Mouse (Mus musculus) myocyte (in vitro differentiated cells): ENCODE data around the gene Pcf11. TPM values are rescaled to one million over a fixed set of nuclear protein-coding genes. Genes with fewer than 3 reads are reported as not detected.

Experiments
- H3K27me3 ChIP-seq: one replicate; pipeline ENCODE4 v1.6.1; 2011; ENCODE audit not compliant: control insufficient read depth, insufficient read depth, insufficient read length
- H3K36me3 ChIP-seq: one replicate; pipeline ENCODE4 v1.6.1; 2011; ENCODE audit not compliant: control insufficient read depth, insufficient read depth
- H3K4me2 ChIP-seq: one replicate; pipeline ENCODE4 v1.6.1; 2011; ENCODE audit warnings: low read depth, control low read depth
- H3K4me3 ChIP-seq: one replicate; pipeline ENCODE4 v1.5.1; 2011; ENCODE audit warnings: mild to moderate bottlenecking, control low read depth, moderate library complexity
- H3K79me2 ChIP-seq: one replicate; pipeline ENCODE4 v1.6.1; 2011; ENCODE audit not compliant: control insufficient read depth, insufficient read depth
- H3ac ChIP-seq: one replicate; pipeline ENCODE4 v1.6.1; 2011; ENCODE audit not compliant: control insufficient read depth, insufficient read length
- CEBPB ChIP-seq: IDR thresholded peaks from 2 replicates; pipeline ENCODE4 v1.6.1; 2011; ENCODE audit warnings: mild to moderate bottlenecking, moderate library complexity; ENCODE audit not compliant: poor library complexity, insufficient read depth, severe bottlenecking
- E2F4 ChIP-seq: IDR thresholded peaks from one replicate; pipeline ENCODE4 v1.6.1; 2011; ENCODE audit warnings: mild to moderate bottlenecking, control low read depth, moderate library complexity; ENCODE audit not compliant: insufficient read depth
- MAX ChIP-seq: IDR thresholded peaks from one replicate; pipeline ENCODE4 v1.6.1; 2011; ENCODE audit warnings: low read depth, mild to moderate bottlenecking, control low read depth
- MYOD1 ChIP-seq, 3 experiments: IDR thresholded peaks; one replicate each; pipeline ENCODE4 v1.6.1; 2011; ENCODE audit warnings: control low read depth in 2 of 3, low read depth in 2 of 3, mild to moderate bottlenecking in 2 of 3, moderate library complexity in 1 of 3; ENCODE audit not compliant: insufficient read length in 2 of 3, control insufficient read depth in 1 of 3
- MYOG ChIP-seq, 3 experiments: IDR thresholded peaks; one replicate each; pipeline ENCODE4 v1.6.1; 2011; ENCODE audit warnings: control low read depth in 2 of 3, low read depth in 2 of 3, mild to moderate bottlenecking in 2 of 3; ENCODE audit not compliant: insufficient read length in 2 of 3, control insufficient read depth in 1 of 3, insufficient read depth in 1 of 3
- POLR2A ChIP-seq: IDR thresholded peaks from one replicate; pipeline ENCODE4 v1.6.1; 2011; ENCODE audit warnings: low read depth, mild to moderate bottlenecking, control low read depth, moderate library complexity; ENCODE audit not compliant: insufficient read length
- POLR2AphosphoS2 ChIP-seq: IDR thresholded peaks from one replicate; pipeline ENCODE4 v1.6.1; 2011; ENCODE audit warnings: low read depth, control low read depth; ENCODE audit not compliant: insufficient read length
- REST ChIP-seq: IDR thresholded peaks from one replicate; pipeline ENCODE4 v1.6.1; 2011; ENCODE audit warnings: mild to moderate bottlenecking, control low read depth, moderate library complexity; ENCODE audit not compliant: insufficient read depth, insufficient read length
- SRF ChIP-seq: IDR thresholded peaks from one replicate; pipeline ENCODE4 v1.6.1; 2011; ENCODE audit warnings: low read depth; ENCODE audit not compliant: control insufficient read depth, insufficient read length
- TCF12 ChIP-seq: IDR thresholded peaks from one replicate; pipeline ENCODE4 v1.6.1; 2011; ENCODE audit warnings: mild to moderate bottlenecking, control low read depth; ENCODE audit not compliant: poor library complexity, insufficient read depth, severe bottlenecking
- TCF3 ChIP-seq: IDR thresholded peaks from one replicate; pipeline ENCODE4 v1.6.1; 2011; ENCODE audit warnings: low read depth, control low read depth; ENCODE audit not compliant: insufficient read length
- USF1 ChIP-seq: IDR thresholded peaks from one replicate; pipeline ENCODE4 v1.6.1; 2011; ENCODE audit warnings: low read depth, mild to moderate bottlenecking, control low read depth, moderate library complexity
- polyA plus RNA-seq: library from polyadenylated mRNA; unstranded; fragments of >200 nt; fragmentation: generic; extraction: Trizol; gene quantifications from one replicate; pipeline ENCODE4 v1.2.1, GENCODE M21; 2012; ENCODE audit warnings: missing spikeins

Pcf11 gene
- polyA plus RNA-seq, 1 experiment, result 11.1 TPM

DNA sequence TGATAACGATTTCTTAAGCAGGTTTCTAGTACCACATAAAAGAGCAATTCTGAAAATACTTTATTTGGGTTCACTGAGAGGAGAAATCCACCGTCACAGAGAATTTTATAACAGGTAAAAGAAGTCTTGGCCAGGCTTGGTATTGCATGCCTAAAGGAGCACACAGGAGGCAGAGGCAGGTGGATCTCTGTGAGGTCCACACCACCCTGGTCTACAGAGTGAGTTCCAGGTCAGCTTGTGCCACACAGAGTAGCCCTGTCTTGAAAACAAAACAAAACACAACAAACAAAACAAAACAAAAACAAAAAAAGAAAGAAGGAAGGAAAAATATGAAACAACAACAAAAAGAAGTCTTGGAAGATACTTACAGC, 18.6 kb upstream of the Pcf11 start:
- no peaks in the 10 kb centered on the region for H3K79me2 ChIP-seq
- H3ac ChIP-seq, result no peak overlapping the region
- no peaks in the 10 kb centered on the region for H3K36me3 ChIP-seq
- H3K27me3 ChIP-seq, result no peaks in the 10 kb centered on the region
- TF ChIP-seq E2F4, result no peak
- no peak for TF ChIP-seq POLR2AphosphoS2
- no peak for TF ChIP-seq MAX
- no peak for TF ChIP-seq POLR2A
- TF ChIP-seq SRF, result no peak
- no peak for TF ChIP-seq MYOG (IDR thresholded peaks at IDR 0.05; ENCODE audit: control insufficient read depth in 1 of 3, insufficient read depth in 1 of 3, insufficient read length in 2 of 3, low read depth in 2 of 3)
- no peak for TF ChIP-seq USF1
- TF ChIP-seq TCF12, result no peak
- TF ChIP-seq REST, result no peak
- TF ChIP-seq CEBPB, result no peak
- TF ChIP-seq TCF3, result no peak
- no peak for TF ChIP-seq MYOD1 (IDR thresholded peaks at IDR 0.05; ENCODE audit: control insufficient read depth in 1 of 3, insufficient read length in 2 of 3, low read depth in 2 of 3)
- no peak overlapping the region for H3K4me3 ChIP-seq
- H3K4me2 ChIP-seq, result no peak overlapping the region

DNA sequence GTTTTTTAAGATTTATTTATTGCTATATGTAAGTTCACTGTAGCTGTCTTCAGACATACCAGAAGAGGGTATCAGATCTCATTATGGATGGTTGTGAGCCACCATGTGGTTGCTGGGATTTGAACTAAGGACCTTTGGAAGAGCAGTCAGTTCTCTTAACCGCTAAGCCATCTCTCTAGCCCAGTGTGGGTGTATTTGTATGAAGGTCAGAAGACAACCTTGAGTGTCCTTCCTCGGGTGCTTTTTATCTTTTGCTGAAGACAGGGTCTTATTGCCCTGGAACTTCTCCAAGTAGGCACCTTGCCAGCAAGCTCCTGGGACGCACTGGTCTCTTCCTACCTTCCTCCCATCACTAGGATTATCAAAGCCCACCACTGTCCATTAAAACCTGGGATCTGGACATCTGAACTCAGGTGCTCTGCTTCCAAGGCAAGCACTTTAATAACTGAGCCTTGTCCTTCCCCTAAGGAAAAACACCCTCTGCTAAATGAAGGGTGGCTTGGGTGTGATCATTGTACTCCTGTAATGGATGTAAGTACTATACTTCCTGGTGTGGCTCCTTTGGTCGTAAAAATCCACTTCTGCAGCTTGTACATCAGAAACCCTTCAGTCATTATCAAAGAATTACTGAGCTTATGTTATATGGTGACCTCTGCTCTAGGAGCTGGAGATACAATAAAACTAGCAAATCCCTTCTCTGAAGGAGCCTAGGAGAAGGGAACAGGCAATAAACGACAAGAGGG, 18.0 kb upstream of the Pcf11 start:
- no peak overlapping the region for H3K4me2 ChIP-seq
- no peaks in the 10 kb centered on the region for H3K79me2 ChIP-seq
- no peaks in the 10 kb centered on the region for H3K36me3 ChIP-seq
- H3ac ChIP-seq, result no peak overlapping the region
- H3K4me3 ChIP-seq, result no peak overlapping the region
- no peaks in the 10 kb centered on the region for H3K27me3 ChIP-seq
- TF ChIP-seq E2F4 (no peak), TCF12 (no peak), POLR2AphosphoS2 (no peak), MYOD1 (IDR thresholded peaks at IDR 0.05; ENCODE audit: control insufficient read depth in 1 of 3, insufficient read length in 2 of 3, low read depth in 2 of 3) (no peak), SRF (no peak), CEBPB (no peak), REST (no peak), USF1 (no peak), POLR2A (no peak)

DNA sequence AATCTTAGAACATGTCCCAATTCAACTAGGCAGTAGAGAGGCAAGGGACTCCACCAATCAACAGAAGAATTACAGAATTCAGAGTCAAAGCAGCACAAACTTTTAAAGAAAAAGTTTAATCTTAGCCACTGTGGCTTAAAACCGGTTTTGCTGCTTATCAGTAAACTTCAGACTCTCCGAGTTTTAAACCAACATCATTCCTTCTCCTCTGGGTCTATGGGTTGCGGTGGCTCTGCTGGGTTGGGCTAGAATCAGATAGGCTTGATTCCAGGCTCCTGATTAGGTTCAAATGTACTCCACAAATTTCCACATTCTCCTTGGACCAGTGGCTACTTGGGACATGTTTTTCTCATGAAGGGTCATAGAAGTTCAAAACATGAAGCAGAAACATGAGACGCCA, 7.6 kb upstream of the Pcf11 start:
- no peaks in the 10 kb centered on the region for H3K27me3 ChIP-seq
- no peak overlapping the region for H3K4me2 ChIP-seq
- no peak for TF ChIP-seq TCF3
- TF ChIP-seq E2F4, result no peak
- no peak for TF ChIP-seq CEBPB
- TF ChIP-seq POLR2AphosphoS2, result no peak
- no peak for TF ChIP-seq MYOD1 (IDR thresholded peaks at IDR 0.05; ENCODE audit: control insufficient read depth in 1 of 3, insufficient read length in 2 of 3, low read depth in 2 of 3)
- TF ChIP-seq TCF12, result no peak
- H3K4me3 ChIP-seq, result no peak overlapping the region
- no peak overlapping the region for H3ac ChIP-seq
- H3K36me3 ChIP-seq, result no peaks in the 10 kb centered on the region
- no peaks in the 10 kb centered on the region for H3K79me2 ChIP-seq

DNA sequence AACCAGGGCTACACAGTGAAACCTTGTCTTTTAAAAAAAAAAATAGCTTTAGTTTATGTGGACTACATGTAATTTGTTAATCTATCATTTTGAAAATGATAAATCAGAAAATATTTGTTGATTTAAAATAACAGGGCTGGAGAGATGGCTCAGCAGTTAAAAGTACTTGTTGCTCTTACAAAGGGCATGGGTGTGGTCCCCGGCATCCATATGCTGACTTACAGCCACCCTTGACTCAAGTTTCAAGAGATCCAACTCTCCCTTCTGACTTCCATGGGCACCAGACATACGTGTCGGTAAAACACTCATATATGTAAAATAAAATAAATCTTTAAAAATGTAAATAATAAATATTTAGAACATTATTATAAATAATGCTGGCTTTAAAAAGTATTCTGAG, 5.4 kb upstream of the Pcf11 start:
- H3K27me3 ChIP-seq, result no peaks in the 10 kb centered on the region
- TF ChIP-seq USF1 (no peak), POLR2AphosphoS2 (no peak), TCF12 (no peak)
- no peak overlapping the region for H3K4me2 ChIP-seq
- H3K79me2 ChIP-seq, result no peaks in the 10 kb centered on the region
- H3K4me3 ChIP-seq, result no peak overlapping the region
- H3ac ChIP-seq, result no peak overlapping the region
- H3K36me3 ChIP-seq, result no peaks in the 10 kb centered on the region

DNA sequence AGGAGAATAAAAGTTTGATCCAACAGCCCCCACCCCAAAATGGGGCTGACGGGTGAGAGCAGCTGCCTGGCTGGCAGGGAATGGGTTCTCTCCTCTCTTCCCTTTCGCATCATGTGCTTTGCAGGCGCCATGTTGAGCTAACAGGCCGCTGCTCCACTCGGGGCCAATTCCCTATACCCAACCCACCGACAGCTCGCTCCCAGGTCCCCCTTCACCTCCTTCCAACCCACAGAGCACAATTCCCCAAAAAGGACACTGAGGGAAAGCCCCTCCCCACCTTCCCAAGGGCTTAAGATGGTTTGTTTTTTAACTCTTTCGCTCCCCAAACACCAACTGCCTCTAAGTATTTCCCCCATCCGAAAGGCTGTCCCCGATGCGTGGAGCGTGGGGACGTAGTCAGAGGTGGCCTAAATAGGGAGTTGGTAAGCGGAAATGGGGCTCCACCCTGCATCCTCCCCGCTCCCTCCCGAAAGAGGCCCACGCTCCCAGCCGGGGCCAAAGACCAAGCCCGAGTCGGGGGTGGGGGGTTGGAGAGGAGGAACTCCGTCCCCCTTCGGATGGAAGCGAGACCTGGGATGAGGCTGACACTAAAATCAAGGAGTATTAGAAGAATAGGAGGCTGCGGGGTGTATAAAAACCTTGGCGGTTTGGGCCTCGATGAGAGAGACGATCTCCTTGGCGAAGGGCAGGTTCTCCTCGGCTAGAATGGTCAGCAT, 785 bp downstream of the Pcf11 start:
- peaks cover 54% of the 10 kb centered on the region for H3K79me2 ChIP-seq
- H3K4me3 ChIP-seq, result peak overlapping the region; percentile 92
- TF ChIP-seq MYOD1 (IDR thresholded peaks at IDR 0.05; ENCODE audit: control insufficient read depth in 1 of 3, insufficient read length in 2 of 3, low read depth in 2 of 3) (peak in 2 of 3 experiments; percentile 20 to 54), E2F4 (no peak), MYOG (IDR thresholded peaks at IDR 0.05; ENCODE audit: control insufficient read depth in 1 of 3, insufficient read depth in 1 of 3, insufficient read length in 2 of 3, low read depth in 2 of 3) (peak in 1 of 3 experiments; percentile 13), REST (no peak)
- H3ac ChIP-seq, result peak overlapping the region; percentile 77
- peaks cover 8% of the 10 kb centered on the region for H3K36me3 ChIP-seq
- H3K4me2 ChIP-seq, result peak overlapping the region; percentile 81
- no peaks in the 10 kb centered on the region for H3K27me3 ChIP-seq
